Mouse (Mus musculus) liver, adult 2 months (tissue): ENCODE measurements around the gene Atp6v1g3.

Experiments
- CTCF ChIP-seq: fragments of 200-500 bp; IDR thresholded peaks from 2 replicates; pipeline ENCODE4 v1.5.1; 2011; ENCODE audit warnings: low read depth, low read length, control low read depth
- POLR2A ChIP-seq: fragments of 200-500 bp; IDR thresholded peaks from 2 replicates; pipeline ENCODE4 v1.6.1; 2011; ENCODE audit warnings: low read length, control low read depth; ENCODE audit not compliant: insufficient read depth; ENCODE audit errors: extremely low read depth

DNA sequence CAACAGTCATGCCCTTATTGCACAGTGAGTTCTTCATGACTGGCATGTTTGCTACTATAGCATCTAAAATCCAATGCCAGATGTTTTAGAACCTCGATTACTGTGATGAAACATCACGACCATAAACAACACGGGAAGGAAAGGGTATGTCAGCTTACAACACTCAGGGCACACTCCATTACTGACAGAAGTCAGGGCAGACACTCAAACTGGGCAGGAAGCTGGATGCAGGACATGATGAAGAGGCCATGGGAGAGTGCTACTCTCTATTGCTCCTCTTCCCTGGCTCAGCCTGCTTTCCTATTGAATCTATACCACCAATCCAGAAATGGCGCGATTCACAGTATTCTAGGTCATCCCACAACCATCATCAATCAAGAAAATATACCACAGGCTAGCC, 28.4 kb downstream of the Atp6v1g3 start:
- TF ChIP-seq CTCF, result no peak
- TF ChIP-seq POLR2A, result no peak
